Mouse (Mus musculus): ENCODE measurements around the gene Rere. TPM values are rescaled to one million over a fixed set of nuclear protein-coding genes. Genes with fewer than 3 reads are reported as not detected.

Rere gene
- polyA plus RNA-seq, 1 experiment from 2014 or later = 51.6 TPM

DNA sequence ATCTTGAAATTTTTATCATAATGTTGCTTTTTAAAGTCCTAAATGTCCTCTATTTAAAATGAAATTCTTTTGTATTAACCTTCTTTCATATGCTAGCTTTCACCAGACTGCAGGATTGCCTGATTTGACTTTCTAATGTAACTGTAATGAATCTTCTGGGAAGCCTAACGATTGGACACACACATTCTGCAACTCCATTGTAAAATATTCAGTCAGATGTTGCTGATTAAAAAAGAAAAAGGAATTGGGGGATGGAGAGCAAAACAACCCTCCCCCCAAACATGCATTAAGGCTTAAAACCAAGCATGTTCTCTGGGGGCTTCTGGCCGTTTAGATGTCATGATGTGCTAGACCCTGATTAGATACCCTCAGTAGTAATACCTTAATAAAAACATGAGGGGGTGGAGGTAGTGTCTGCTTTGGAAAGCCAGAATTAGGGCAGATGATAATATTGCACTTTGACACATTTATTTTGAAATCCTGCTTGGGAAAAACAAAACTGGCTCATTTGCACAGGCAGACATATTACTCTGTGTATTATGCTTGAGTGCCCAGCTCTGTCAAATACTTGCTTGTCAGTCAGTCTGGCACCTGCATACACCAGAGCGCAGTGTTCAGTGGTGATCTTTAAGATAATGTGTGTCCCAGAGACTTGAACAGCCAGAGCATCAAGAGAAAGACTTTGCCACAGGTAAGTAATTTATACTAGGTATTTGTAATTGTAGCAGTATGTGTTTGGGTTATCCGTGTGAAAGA is 52.7 kb downstream of the Rere start:
- H3K4me2 ChIP-seq (ENCODE audit: low read depth, low read length, severe bottlenecking) = no peak overlapping the region
- H3K4me1 ChIP-seq (replicated peaks; ENCODE audit: control insufficient read depth, insufficient read depth, low read length) = no peaks in the 10 kb centered on the region
- no peak for DNase-seq (ENCODE audit: low spot score)

GRCm38 (mm10) chr4:150337260-150337659 is 55.8 kb downstream of the Rere start:
- Histone ChIP-seq H3K9me3 (ENCODE audit: control insufficient read depth, low read length) (no peaks in the 10 kb centered on the region), H3K9ac (ENCODE audit: low read length) (no peak overlapping the region), H3K36me3 (ENCODE audit: control insufficient read depth, insufficient read depth, low read length) (no peaks in the 10 kb centered on the region), H3K4me2 (ENCODE audit: low read depth, low read length, severe bottlenecking) (no peak overlapping the region), H3K4me1 (replicated peaks; ENCODE audit: control insufficient read depth, insufficient read depth, low read length) (no peaks in the 10 kb centered on the region), H3K27me3 (ENCODE audit: control insufficient read depth, insufficient read depth, low read length) (no peaks in the 10 kb centered on the region), H3K4me3 (ENCODE audit: low read depth, low read length) (no peak overlapping the region), H3K27ac (ENCODE audit: low read depth, low read length) (no peak overlapping the region)
- WGBS = 100% methylated on average over 1 of the region's 1 CpGs
- no peak for DNase-seq (ENCODE audit: low spot score)
- no peak for ATAC-seq (replicated peaks; ENCODE audit: low FRiP score)

More for the DNA sequence above, 52.7 kb downstream of the Rere start:
- H3K36me3 ChIP-seq (ENCODE audit: control insufficient read depth, insufficient read depth, low read length) = no peaks in the 10 kb centered on the region
- peak overlapping the region; percentile 18; the same call in 1 of the 2 replicates for H3K27ac ChIP-seq (ENCODE audit: low read depth, low read length)
- no peak for ATAC-seq (replicated peaks; ENCODE audit: low FRiP score)
- H3K9ac ChIP-seq (ENCODE audit: low read length) = no peak overlapping the region
- H3K4me3 ChIP-seq (ENCODE audit: low read depth, low read length) = no peak overlapping the region
- H3K27me3 ChIP-seq (ENCODE audit: control insufficient read depth, insufficient read depth, low read length) = no peaks in the 10 kb centered on the region
- H3K9me3 ChIP-seq (ENCODE audit: control insufficient read depth, low read length) = no peaks in the 10 kb centered on the region
- WGBS = 73% methylated on average over 4 of the region's 4 CpGs

DNA sequence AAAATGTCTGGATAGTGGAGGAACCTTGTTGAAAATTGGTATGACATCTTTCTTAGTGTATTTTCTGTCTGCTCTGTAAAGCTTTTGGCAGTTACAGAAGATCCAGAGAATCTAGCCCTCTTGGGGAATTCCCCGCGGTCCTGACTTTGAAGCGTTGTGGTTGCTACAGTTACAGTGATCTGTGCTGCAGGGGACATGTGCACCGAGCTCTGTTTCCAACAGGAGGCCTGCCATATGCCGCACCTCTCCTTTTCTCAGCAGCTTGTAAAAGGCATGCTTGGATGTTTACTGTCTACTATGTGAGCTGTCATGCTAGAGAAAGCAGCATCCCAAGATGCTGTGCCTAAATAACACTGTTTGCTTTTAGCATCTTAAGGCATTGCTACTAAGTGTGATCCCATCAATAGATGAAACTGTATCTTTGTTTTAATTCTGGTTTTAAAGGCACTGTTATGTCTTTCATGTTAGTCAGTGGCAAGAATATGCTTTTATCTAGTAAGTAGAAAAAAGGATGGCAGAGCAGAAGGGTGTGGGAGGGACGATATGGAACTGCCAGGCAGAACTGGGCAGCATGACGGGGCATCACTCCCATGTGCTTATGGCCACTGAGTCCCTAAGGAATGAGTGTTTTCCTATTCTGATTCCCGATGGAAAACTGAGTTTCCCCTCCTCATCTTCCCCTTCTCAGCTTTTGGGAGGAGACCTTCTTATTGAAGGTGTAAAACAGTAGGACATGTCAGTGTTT is 57.6 kb downstream of the Rere start:
- Histone ChIP-seq H3K9me3 (ENCODE audit: control insufficient read depth, low read length) (no peaks in the 10 kb centered on the region), H3K4me3 (ENCODE audit: low read depth, low read length) (no peak overlapping the region), H3K27ac (ENCODE audit: low read depth, low read length) (no peak overlapping the region), H3K27me3 (ENCODE audit: control insufficient read depth, insufficient read depth, low read length) (no peaks in the 10 kb centered on the region), H3K4me2 (ENCODE audit: low read depth, low read length, severe bottlenecking) (no peak overlapping the region), H3K4me1 (replicated peaks; ENCODE audit: control insufficient read depth, insufficient read depth, low read length) (no peaks in the 10 kb centered on the region), H3K9ac (ENCODE audit: low read length) (no peak overlapping the region), H3K36me3 (ENCODE audit: control insufficient read depth, insufficient read depth, low read length) (no peaks in the 10 kb centered on the region)
- ATAC-seq (replicated peaks; ENCODE audit: low FRiP score) = no peak
- no peak for DNase-seq (ENCODE audit: low spot score)
- 81% methylated on average over 8 of the region's 8 CpGs for WGBS

- ATAC-seq (replicated peaks; ENCODE audit: low FRiP score) (no peak), DNase-seq (ENCODE audit: low spot score) (no peak)
- Histone ChIP-seq H3K9ac (ENCODE audit: low read length) (no peak overlapping the region), H3K4me3 (ENCODE audit: low read depth, low read length) (no peak overlapping the region), H3K36me3 (ENCODE audit: control insufficient read depth, insufficient read depth, low read length) (no peaks in the 10 kb centered on the region), H3K4me1 (replicated peaks; ENCODE audit: control insufficient read depth, insufficient read depth, low read length) (no peaks in the 10 kb centered on the region; the same call in 1 of the 2 replicates), H3K27ac (ENCODE audit: low read depth, low read length) (no peak overlapping the region), H3K9me3 (ENCODE audit: control insufficient read depth, low read length) (no peaks in the 10 kb centered on the region), H3K4me2 (ENCODE audit: low read depth, low read length, severe bottlenecking) (no peak overlapping the region), H3K27me3 (ENCODE audit: control insufficient read depth, insufficient read depth, low read length) (no peaks in the 10 kb centered on the region)
- 93% methylated on average over 6 of the region's 6 CpGs for WGBS
Observed at GRCm38 (mm10) chr4:150340796-150341525, 59.5 kb downstream of the Rere start.

DNA sequence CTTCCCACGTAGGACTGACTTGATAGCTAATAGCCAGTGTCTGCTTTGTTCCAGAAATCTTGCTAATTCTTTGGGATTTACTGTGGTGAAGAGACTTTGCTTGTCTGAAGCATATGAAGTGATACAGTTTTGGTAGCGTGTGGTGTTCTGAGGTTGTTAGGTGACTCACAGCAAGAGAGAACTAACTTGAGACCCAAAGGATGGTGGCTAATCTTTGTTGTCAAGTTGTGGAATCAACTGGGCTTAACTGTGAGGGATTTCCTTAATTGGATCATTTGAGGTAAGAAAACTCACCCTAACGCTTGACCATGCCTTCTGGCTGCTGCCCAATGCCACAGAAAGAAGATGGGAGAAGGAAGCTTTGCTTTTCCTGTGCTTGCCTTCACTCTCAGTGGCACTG is 63.1 kb downstream of the Rere start:
- H3K27me3 ChIP-seq (ENCODE audit: control insufficient read depth, insufficient read depth, low read length) = no peaks in the 10 kb centered on the region
- no peak overlapping the region for H3K4me2 ChIP-seq (ENCODE audit: low read depth, low read length, severe bottlenecking)
- no peaks in the 10 kb centered on the region for H3K9me3 ChIP-seq (ENCODE audit: control insufficient read depth, low read length)
- H3K36me3 ChIP-seq (ENCODE audit: control insufficient read depth, insufficient read depth, low read length) = no peaks in the 10 kb centered on the region
- H3K9ac ChIP-seq (ENCODE audit: low read length) = no peak overlapping the region
- DNase-seq (ENCODE audit: low spot score) (no peak), ATAC-seq (replicated peaks; ENCODE audit: low FRiP score) (no peak)
- 82% methylated on average over 3 of the region's 3 CpGs for WGBS
- H3K4me3 ChIP-seq (ENCODE audit: low read depth, low read length) = no peak overlapping the region
- no peak overlapping the region for H3K27ac ChIP-seq (ENCODE audit: low read depth, low read length)
- H3K4me1 ChIP-seq (replicated peaks; ENCODE audit: control insufficient read depth, insufficient read depth, low read length) = peaks cover 2% of the 10 kb centered on the region; the same call in 1 of the 2 replicates

DNA sequence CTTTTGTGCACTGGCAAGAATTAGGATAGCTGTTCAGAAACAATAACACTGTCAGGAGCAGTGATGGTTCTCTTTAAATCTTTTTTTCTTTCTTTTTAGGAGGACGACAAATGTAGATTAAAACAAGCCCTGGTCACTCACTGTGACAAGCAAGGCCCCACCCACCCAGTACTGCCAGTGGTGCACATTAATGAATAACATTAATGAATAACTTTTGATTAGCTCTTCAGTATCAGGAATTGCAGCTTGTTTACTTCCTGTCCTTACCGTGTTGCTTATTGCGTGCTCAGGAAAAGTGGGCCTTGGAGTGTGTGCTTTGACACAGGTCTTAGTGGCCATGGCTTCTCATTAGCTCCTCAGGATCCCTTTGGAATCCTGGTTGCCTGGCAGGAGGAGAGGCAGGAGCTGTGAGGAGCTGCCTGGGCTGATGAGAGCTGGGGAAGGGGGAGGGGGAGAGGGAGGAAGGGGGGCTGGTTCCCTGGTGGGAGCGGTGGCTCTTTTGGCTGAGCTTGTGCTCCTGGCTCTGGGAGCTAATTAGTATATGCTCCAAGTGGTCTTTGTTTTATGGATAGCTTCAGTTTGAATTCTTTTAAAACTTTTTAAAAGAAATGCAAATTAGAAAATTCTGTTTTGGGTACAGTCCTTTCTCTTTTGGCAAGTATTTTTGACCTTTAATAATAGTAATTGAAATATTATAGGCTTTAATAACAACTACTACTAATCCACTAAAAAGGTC is 65.4 kb downstream of the Rere start:
- peaks cover 7% of the 10 kb centered on the region; the same call in 1 of the 2 replicates for H3K4me1 ChIP-seq (replicated peaks; ENCODE audit: control insufficient read depth, insufficient read depth, low read length)
- DNase-seq (ENCODE audit: low spot score) (peak; percentile 93), ATAC-seq (replicated peaks; ENCODE audit: low FRiP score) (peak; percentile 95)
- H3K9me3 ChIP-seq (ENCODE audit: control insufficient read depth, low read length) = no peaks in the 10 kb centered on the region
- H3K27ac ChIP-seq (ENCODE audit: low read depth, low read length) = no peak overlapping the region
- no peaks in the 10 kb centered on the region for H3K36me3 ChIP-seq (ENCODE audit: control insufficient read depth, insufficient read depth, low read length)
- no peaks in the 10 kb centered on the region for H3K27me3 ChIP-seq (ENCODE audit: control insufficient read depth, insufficient read depth, low read length)
- no peak overlapping the region for H3K4me3 ChIP-seq (ENCODE audit: low read depth, low read length)
- H3K9ac ChIP-seq (ENCODE audit: low read length) = no peak overlapping the region
- no peak overlapping the region for H3K4me2 ChIP-seq (ENCODE audit: low read depth, low read length, severe bottlenecking)
- WGBS = 1% methylated on average over 4 of the region's 4 CpGs

DNA sequence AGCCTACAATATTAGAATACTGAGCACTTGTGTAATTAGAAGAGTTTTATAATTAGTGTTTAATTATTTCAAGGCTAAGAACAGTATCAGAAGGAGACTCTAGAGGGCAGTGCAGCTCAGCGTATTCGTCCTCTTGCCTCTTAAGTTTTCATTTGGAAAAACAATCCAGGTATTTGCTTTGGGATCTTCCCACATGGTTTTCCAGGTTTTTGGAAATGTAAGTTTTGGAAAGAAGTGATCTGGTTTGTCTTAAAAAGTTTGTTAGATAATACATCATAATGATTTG is 65.9 kb downstream of the Rere start:
- H3K4me2 ChIP-seq (ENCODE audit: low read depth, low read length, severe bottlenecking) = no peak overlapping the region
- DNase-seq (ENCODE audit: low spot score) (no peak), ATAC-seq (replicated peaks; ENCODE audit: low FRiP score) (peak; percentile 57)
- H3K9me3 ChIP-seq (ENCODE audit: control insufficient read depth, low read length) = no peaks in the 10 kb centered on the region
- H3K4me3 ChIP-seq (ENCODE audit: low read depth, low read length) = no peak overlapping the region
- H3K27me3 ChIP-seq (ENCODE audit: control insufficient read depth, insufficient read depth, low read length) = no peaks in the 10 kb centered on the region
- H3K27ac ChIP-seq (ENCODE audit: low read depth, low read length) = no peak overlapping the region
- H3K9ac ChIP-seq (ENCODE audit: low read length) = no peak overlapping the region
- peaks cover 7% of the 10 kb centered on the region; the same call in 1 of the 2 replicates for H3K4me1 ChIP-seq (replicated peaks; ENCODE audit: control insufficient read depth, insufficient read depth, low read length)
- WGBS = 11% methylated on average over 2 of the region's 2 CpGs
- H3K36me3 ChIP-seq (ENCODE audit: control insufficient read depth, insufficient read depth, low read length) = no peaks in the 10 kb centered on the region

- no peaks in the 10 kb centered on the region for H3K36me3 ChIP-seq (ENCODE audit: control insufficient read depth, insufficient read depth, low read length)
- H3K9me3 ChIP-seq (ENCODE audit: control insufficient read depth, low read length) = no peaks in the 10 kb centered on the region
- 83% methylated on average over 6 of the region's 6 CpGs for WGBS
- no peaks in the 10 kb centered on the region for H3K27me3 ChIP-seq (ENCODE audit: control insufficient read depth, insufficient read depth, low read length)
- no peak overlapping the region for H3K9ac ChIP-seq (ENCODE audit: low read length)
- no peak overlapping the region for H3K4me3 ChIP-seq (ENCODE audit: low read depth, low read length)
- no peak overlapping the region for H3K4me2 ChIP-seq (ENCODE audit: low read depth, low read length, severe bottlenecking)
- DNase-seq (ENCODE audit: low spot score) = no peak
- peaks cover 7% of the 10 kb centered on the region; the same call in 1 of the 2 replicates for H3K4me1 ChIP-seq (replicated peaks; ENCODE audit: control insufficient read depth, insufficient read depth, low read length)
- no peak overlapping the region for H3K27ac ChIP-seq (ENCODE audit: low read depth, low read length)
- no peak for ATAC-seq (replicated peaks; ENCODE audit: low FRiP score)
Observed at GRCm38 (mm10) chr4:150349680-150350101, 68.2 kb downstream of the Rere start.
